Mouse (Mus musculus) left cerebral cortex, adult 11 months (tissue): ENCODE data around the gene Prkar1a.

Experiments
- DNase-seq: peaks from one replicate; pipeline ENCODE4 v3.0.0; 2022; ENCODE audit warnings: low spot score

Prkar1a gene

DNA sequence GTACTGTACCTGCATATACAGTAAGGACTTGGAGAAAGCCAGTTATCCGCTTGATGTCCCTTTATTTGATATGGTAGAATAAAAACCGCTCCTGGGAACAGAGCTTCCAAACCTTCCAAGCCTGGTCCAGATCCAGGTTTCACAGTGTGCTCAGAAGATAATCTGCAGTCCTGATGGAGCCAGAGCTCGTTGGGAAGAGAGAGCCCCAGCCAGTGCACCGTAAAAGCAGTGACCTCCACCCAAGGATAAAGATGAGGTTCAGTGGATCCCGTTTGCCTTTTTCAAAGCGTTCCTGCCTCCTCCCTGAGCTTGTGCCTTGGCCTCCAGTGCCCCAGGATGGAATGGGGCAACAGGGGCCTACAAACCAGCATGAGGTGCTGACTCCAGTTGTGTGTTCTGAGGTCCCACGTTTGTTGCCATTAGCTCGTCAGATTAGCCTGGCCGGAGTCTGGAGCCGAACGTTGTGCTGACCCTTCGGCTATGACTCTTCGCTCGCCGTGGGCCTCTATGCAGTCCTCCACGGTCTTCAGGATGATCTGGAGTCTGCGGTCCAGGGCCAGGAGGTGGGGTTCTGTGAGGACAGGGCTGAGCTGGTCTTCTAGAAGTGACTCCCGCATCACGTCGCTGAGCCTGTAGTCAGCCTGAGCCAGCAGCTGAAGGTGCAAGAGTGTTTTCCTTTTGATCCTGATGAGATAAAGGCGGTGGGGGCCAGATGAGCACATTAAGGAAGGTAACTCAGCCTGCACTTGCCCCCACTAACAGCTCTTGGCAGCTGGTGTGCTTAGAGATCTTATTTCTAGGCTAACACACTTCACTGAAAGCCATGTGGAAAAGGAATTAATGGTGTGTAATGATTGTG is 23.9 kb downstream of the Prkar1a start:
- no peak for DNase-seq

DNA sequence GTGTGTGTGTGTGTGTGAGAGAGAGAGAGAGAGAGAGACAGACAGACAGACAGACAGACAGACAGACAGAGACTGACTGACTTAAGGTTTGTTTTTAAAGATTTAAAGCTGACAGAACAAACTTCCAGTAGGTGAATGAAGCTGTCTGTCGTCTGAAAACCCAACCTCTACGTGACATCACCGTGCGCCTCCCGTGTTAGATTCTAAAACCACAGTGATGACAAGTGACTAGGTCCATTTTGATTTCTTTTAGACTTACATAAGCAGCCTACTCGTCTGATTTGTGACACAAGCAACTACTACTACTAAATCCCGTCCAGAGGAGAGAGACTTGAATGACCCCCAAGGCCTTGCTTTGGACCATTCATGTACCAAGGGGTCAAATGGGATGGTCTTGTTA is 24.5 kb downstream of the Prkar1a start:
- no peak for DNase-seq

DNA sequence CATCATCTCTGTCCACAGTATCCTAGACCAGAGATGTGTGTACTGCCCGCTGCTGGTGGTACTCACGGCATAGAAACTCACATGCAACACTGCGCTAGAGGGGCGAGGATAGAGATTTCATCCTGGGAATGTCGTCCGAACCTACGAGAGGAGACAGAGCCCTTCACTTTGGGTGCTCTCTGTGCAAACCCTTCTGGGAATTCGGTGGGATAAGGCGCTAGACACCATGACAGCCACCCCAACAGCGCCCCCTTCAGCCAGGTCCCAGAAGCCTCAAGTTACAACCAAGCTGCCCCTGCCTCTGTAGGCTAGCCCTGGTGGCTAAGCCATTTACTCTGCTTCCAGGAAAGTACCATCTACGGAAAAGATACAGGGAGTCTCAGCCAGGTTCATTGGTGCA is 25.3 kb downstream of the Prkar1a start:
- DNase-seq = no peak

DNA sequence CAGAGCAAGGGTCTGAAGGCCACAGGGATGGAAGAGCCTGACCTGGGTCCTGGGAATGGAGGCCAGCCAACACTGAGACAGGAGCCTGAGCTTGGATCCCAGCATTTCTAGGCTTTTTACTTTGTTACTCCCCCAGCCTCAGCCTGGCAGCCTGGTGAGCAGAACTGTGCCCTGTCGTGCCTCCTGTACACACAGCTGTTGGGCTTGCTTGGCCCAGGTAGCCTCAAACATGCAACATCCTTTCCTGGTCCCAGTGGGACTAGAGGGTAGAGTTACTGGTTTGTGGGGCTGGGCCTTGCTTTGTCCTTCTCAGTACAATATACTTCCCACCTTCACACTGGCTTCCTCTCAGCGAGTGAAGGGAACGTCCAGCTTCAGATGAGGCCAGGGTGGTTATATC is 26.0 kb downstream of the Prkar1a start:
- DNase-seq = no peak

DNA sequence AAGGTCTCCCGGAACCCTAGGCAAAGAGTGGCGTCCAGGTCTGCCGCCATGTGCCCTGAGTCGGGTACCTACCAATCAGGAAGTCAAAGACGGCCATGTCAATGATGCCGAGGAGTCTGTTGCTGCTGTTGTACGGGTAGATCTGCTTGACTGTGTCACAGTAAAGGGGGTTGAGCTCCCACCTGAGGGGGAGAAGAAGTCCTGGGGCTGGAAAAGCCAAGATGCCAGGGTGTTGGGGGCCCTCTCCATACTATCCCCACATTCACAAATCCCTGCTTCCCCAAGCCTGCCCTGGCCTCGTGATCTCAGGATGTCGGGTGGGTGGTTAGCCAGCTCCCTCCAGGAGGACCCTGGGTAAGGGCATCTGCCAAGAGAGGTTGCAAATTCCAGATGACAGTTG is 26.6 kb downstream of the Prkar1a start:
- no peak for DNase-seq

DNA sequence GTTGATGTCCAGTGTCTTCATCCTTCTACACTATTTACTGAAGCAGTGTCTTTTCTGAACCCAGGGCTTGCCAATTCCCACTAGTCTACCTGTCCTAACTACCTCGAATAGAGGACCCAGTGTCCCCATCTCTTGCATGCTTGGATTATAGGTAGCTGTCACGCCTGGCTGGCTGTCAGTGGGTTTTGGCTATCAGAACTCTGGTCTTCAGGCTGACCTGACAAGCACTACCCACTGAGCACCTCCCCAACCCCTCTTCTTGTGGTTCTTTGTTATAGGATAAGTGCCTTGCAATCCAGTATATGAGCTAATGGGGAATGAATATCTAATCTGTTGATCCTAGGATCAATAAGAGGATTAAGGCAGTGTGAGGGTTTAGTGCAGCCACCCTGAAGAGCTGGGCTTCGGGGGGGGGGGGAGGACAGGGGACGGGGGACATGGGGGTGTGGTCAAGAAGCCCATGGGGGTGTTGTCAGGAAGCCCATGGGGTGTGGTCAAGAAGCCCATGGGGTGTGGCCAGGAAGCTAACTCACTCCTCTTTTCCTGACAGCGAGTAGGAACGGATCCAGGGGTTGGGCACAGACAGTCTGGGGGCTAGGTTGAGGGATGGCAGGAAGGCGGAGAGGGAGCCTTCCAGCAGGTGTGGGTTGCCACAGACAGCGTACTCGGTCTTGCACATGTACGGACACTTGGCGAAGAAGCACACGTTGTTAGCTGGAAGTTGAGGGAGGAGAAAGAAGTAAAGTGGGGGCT is 27.6 kb downstream of the Prkar1a start:
- DNase-seq = no peak

DNA sequence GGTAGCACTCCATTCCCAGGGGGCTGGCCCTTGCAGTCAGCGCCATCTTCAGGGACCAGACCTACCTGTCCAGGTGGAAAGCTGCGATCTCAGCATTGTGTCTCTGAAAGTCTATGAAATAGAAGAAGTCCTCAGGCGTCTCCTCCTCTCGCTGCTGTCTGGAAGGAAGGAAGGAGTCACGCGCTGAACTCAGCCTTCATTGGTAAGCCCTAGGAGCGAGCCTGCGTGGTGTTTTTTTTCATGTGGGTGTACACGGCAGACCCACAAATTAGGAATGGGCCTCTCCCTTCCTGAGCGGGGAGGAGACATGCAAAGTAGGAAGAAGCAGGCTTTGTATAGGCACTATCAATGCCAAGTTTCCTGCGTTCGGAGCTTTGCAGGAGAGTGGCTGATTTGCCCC is 29.1 kb downstream of the Prkar1a start:
- no peak for DNase-seq

DNA sequence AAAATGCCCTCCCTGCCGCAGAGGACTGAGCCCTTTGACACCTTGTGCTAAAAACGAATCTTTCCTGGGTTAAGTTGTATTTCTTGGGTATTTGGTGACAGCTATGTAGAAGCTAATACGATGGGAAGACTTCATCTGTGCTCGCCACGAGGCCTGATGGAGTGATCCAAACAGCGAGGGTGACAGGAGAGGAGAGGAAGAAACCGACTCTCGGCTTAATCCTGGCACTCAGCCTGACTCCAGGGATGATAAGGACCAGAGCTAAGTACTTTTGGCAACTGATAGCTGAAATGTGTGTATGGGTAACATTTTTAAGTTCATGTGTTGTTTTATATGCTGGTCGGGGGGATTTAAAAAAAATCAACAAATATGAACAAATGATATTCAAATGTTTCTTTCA is 31.7 kb downstream of the Prkar1a start:
- no peak for DNase-seq

DNA sequence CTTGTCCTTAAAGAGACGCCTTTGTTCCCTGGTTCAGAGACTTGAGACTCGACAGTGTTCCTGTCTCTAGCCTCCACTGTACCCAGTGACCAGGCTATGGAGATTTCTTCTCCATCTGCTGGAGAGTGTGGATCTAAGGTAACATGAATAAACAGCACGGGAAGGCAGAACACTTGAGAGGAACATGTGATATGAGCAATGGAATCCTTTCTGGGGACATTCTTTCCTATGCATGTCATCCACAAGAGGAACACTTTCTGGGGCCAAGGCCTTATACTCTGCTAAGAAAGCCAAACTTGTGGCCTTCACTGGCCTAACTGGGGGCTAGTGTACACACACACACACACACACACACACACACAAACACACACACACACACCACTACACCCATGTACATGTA is 32.4 kb downstream of the Prkar1a start:
- DNase-seq = no peak

DNA sequence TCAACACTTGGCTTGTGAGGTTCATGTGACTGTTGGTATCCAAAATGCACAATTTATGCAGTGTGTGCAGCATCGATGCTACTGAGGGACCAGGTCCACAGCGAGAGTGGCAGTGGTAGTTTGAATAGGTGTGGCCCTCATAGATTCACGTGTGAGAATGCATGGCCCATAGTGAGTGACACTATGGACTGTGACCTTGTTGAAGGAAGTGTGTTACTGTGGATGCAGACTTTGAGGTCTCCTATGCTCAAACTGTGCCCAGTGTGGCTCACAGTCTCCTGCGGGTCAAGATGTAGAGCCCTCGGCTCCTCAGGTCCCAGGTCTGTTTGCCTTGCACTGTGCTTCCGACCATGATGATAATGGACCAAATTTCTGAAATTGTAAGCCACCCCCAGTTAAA is 33.0 kb downstream of the Prkar1a start:
- no peak for DNase-seq

DNA sequence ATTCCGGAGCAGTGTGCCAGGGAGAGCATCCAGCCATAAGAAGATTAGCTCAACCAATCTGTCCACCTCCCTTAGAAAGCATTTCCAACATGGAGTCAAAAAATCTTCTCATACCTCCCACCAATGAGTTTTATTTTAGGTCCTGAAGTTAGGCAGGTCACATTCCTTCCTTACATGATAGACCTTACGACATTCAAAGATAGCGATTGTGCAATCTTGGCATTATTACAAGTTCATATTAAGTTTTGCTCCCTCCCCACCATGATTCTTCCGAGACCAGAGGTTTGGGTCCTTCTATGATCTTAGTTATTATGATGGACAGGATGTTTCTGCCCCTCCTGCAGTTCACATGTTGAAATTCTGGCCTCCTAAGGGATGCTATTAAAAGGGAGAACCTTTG is 40.3 kb downstream of the Prkar1a start:
- no peak for DNase-seq

DNA sequence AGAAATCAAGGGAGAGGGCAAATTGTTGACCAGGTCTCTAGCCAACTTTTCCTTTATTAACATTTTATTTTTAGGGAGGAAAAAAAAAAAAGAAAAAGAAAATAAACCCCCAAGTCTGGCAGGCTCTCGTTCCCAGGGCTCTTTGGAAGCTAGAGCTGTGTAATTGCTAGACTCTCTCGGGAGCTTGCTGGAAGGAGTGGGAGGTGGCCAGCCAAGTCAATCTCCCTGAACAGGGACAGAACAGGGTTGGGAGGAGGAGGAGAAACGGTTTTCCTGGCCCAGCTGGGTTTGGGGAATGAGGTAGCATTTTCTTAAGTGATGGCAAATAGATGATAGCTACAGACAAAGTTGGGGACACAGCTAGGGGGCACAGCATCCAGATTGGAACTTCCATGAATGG is 43.5 kb downstream of the Prkar1a start:
- DNase-seq = no peak

DNA sequence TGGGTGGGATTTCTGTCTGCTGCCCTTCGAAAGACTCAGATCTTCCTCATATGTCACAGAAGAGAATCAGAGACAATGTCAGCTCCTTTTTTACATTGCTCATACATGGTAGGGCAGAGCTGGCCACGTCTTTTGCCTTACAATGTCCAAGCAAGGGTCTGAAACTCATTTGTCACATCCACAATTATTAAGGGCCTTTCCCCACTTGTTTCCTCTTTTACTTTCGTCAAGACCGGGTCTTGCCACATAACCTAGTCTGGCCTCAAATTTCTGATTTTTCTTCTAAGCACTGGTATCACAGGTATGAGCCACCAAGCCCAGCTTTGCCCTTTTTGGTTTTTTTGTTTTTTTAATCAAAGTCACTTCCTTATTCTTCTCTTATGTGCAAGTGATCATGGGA is 47.3 kb downstream of the Prkar1a start:
- no peak for DNase-seq

DNA sequence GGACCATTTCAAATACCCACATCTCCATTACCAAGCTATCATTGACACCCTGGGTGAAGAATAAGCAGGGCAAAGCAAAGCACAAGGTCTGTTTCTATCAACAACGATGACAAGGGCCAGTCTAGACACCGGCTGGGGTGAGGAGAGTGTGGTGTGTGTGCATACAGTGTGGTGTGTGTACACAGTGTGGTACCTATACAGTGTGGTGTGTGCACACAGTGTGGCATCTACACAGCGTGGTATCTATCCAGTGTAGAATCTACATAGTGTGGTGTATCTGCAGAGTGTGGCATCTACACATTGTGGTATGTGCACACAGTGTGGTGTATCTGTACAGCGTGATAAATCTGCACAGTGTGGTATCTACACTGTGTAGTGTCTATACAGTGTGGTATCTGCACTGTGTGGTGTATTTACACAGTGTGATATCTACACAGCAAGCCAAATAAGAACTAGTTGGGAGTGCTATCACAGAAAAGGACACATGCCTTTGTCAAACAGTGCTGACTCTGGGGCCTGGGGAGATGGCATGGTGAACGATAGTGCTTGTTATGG is 48.0 kb downstream of the Prkar1a start:
- no peak for DNase-seq

DNA sequence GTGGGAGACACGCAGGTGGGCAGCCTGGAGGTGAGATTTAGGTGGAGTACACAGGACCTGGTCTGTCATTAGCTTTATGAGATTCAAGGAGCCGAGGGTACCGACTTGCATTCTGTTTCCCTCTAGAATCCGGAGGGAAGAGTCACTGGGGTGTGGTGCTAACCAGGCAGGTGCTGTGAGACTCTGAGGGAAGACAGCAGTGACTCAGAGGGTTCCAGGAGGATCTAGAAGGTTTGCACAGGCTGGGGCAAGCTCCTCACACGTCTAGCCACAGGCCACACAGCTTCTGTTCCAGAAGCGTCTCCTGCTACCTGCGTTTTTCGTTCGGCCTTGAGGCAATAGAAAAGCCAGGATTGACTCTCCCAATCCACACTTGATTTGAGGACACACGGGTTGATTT is 49.5 kb downstream of the Prkar1a start:
- no peak for DNase-seq

DNA sequence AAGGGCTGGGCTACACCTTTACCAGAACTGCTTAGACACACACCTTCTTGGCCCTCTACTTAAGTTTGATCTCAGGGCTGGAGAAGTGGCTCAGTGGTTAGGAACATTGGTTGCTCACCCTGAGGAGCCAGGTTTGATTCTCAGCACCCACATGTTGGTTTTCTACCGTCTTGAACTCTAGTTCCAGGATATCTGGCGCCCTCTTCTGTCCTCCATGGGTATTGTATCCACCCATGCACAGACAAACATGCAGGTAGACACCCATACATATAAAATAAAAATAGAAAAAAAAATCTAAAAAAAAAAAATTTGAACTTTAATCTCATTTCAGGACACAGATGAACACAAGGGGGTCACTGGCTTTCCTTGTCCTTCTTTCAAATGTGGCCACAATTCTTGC is 50.6 kb downstream of the Prkar1a start:
- no peak for DNase-seq

DNA sequence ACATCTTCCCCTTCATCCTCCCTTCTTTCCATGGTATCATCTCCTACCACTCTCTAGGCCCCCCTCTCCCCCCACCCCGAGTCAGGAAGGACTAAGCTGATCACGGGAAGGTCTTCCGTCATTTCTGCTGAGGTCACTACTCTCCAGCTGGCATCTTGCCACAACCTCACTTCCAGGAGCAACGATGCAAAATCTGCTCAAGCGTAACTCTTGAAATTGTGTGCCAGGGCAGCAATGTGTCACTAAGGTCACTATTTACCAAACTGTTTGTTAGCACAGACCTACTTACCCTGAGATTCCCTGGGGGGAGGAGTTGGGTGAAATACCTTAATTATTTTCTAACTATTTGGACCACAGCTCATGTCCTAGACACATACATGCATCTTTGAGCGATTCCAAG is 51.6 kb downstream of the Prkar1a start:
- no peak for DNase-seq

DNA sequence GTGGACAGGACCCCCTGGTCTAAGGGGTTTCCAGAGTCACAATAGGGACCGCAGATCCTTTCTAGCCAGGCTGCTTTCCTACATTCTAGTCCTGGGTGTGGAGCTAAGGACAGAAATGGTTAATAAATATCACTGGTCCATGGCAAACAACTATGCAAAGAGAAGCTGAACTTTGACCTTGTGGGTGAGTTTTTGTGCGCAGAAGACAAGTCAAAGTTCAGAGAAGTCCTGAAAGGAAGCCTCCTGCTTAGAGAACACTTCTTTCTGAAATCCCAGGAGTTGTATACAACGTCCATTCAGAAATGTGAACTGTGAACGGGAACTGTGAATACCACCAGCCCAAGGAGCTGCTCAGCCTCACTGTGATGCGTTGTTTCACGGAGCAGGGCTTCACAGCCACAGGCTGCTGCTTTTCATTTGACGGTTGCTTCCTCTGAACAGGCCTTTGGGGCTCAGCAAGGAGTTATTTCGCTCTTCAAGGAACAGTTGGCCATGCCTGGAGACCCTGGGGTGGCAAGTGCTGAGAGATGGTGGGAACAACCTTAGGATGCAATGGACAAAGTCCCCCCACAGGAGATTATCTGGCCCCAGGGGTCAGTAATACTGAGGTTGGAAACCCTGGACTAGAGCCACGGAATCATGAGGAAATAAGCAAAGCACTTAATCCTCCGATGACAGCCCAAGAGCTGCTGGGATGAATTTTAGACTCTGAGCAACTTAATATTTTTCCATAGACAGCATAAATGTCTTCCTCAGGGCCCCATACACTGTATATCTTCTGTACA is 53.0 kb downstream of the Prkar1a start:
- DNase-seq = no peak

DNA sequence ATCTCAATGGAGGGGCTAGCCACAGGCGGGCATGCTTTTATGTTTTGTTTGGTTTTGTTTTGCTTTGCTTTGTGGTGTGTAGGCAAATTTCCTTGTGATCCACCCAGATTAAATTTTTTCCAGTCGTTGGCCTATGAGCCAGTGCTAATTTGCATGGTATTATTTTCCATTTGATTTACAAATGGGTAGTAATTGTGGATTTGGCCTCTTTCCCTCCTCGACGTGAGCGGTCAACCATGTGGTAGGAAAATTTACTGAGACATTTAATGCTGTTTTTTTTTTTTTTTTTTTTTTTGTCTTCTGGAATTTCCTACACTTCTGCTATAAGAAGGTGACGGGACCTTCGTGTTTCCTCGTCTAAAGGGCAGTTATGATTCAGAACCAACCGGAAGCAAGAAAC is 54.6 kb downstream of the Prkar1a start:
- DNase-seq = no peak

DNA sequence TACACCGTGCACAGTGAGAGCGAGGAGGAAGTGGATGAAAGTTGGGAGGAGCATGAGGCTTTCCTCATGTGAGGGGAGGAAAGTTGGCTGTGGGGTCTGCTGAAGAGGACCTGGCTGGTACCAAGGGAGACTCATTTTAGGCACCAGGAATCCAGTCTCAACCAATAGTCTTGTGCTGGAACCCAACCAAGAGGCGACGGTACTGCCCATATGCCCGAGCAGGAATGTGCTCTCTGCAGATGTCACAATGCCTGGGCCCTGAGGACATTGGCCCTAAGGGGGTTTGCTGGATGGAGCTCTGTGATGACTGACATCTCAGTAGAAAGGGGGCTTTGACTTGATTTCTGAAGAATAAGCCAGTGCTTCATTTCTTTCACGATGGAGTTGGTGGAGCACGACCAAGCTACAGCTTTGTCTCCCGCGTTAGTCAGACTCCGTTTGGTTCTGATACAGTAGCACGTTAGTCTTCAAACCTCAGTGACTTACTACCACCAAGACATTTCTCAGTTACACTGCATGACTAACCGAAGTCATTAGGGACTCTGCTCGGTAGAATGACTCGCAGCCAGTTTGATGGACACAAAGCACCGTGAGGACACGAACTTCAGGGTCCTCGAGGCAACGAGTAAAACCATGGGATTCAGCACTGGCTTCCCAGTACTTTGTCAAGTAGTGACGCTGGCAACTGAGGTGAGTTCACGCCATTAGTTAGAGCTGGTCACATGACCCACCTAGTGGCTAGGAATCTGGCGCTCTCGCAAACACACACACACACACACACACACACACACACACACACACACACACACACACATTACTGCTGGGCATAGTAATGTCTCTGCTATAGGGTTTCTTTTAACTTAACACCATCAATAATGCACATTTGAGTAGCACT is 55.4 kb downstream of the Prkar1a start:
- DNase-seq = no peak

DNA sequence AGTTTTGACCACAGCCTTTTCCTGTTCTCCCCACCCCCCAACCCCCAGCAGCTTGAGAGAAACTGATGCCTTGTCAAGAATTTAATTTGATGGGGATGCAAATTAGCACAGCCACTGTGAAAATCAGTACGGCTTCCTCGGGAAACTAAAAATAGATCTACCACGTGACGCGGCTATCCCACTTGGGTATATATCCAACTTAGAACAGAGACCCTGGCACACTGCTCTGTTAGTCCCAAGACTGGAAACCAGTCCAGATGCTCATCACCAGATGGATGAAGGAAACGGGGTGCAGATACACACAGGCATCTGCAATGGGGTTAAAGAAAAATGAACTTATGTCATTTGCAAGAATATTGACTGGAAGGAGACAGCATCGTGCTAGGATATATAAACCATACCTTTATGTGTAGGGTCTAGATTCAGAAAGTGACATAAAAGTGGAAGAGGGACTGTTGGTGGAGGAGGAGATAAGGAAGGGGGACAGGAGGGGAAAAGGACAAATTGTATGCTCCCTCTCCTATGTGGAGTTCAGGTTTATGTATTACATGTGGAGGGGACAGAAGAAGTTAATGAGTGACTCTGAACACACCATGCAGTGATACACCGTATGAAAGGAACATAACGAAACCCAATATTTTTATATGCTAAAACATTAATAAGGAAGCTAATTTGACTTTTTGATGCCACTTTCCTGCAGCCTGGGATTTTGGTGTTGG is 56.3 kb downstream of the Prkar1a start:
- DNase-seq = no peak
